Mouse (Mus musculus) liver, adult (tissue): Measurements from ENCODE around the gene Ric8b.

Experiments used
- GATA4 ChIP-seq: IDR thresholded peaks from 2 replicates; pipeline ENCODE4 v1.6.1; 2014; ENCODE audit warnings: mild to moderate bottlenecking, low read length; ENCODE audit not compliant: insufficient replicate concordance

Gene Ric8b

DNA sequence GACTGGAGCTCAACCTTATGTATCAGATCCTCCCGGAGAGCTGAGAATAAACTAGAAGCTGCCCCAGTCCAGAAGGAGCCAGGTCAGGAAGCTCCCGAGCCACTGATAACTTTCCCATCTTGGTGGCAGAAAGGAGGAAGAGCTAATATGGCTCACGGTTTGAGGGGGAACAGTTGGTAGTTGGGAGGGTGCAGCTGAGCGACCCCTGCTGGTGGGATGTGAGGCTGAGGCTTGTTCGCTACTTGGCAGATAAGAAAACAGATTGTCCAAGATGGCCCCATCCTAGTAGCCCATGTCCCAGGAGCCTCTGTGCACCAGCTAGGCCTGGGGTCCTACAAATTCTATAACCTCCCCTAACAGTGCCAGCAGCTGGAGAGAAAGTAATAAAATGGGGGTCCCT is 121.4 kb downstream of the Ric8b start:
- TF ChIP-seq GATA4: no peak

DNA sequence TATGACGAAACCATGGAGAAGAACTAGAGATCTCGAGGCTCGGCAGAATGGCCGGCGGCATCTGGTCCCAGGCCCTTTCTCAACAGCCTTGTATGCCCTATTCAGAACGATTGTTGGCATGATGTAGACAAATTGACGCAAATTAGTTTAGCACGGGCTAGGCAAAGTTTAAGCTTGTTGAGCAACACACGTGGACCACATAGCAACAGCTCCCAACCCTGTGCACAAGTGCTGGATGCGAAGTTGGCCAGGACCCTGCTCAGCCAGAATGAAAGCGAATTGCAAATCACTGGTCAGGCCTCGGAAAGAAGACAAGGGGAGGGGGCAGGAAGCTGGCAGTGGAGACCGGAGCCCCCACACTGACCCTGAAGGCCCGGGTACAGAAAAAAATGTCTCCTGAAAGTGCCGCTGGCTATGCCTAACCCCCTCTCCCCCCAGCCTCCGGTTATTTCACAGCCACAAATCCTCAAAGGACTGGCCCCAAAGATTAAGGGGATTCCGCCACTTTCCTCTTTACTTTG is 126.8 kb downstream of the Ric8b start:
- no peak for TF ChIP-seq GATA4

- no peak for TF ChIP-seq GATA4
Observed at GRCm38 (mm10) chr10:85044732-85045720, 127.6 kb downstream of the Ric8b start.

- no peak for TF ChIP-seq GATA4
Observed at GRCm38 (mm10) chr10:85046585-85046984, 129.2 kb downstream of the Ric8b start.

GRCm38 (mm10) chr10:85048008-85048407 is 130.6 kb downstream of the Ric8b start:
- no peak for TF ChIP-seq GATA4

GRCm38 (mm10) chr10:85050668-85051208 is 133.3 kb downstream of the Ric8b start:
- TF ChIP-seq GATA4: no peak

DNA sequence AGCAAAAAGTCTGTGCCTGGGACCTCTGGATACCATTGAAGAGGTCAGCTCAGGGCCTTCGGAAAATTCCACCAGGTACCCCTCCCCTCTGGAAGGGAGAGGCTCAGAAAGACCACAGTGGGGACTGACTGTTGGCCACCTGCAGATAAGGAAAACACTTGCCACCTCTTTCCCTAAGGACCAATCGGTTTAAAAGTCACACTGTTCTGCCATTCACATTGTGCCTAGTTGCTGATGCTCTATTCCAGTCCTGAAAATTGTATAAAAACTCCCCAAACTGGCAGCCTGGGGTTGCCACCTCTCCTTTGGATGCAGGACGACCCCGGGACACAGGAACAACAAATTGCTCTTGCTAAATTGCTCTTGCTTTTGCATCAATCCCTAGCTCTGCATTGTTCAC is 135.0 kb downstream of the Ric8b start:
- no peak for TF ChIP-seq GATA4

- no peak for TF ChIP-seq GATA4
Observed at GRCm38 (mm10) chr10:85054876-85055275, 137.5 kb downstream of the Ric8b start.
